Mouse (Mus musculus): ENCODE data around the gene Nox4.

Gene Nox4

DNA sequence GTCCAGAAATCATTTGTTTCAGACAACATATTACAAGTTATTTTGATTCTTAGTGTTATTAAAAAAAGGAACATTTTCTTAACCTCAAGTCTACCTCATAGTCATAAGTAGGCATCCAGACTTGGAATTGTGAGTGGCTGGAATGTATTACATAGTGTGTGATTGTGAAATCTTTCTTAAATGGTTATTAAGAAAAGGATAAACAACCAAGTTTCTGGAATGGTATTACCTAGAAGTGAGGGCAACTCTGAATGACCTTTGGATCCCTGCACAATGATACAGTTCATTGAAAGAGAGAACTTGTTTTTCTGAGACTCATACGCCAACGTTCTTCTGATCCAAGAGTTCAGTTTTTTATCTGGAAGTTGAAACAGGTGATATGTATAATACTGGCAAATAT lies 125.4 kb downstream of the Nox4 start:
- no peak for DNase-seq (ENCODE audit: low read depth, low spot score)

DNA sequence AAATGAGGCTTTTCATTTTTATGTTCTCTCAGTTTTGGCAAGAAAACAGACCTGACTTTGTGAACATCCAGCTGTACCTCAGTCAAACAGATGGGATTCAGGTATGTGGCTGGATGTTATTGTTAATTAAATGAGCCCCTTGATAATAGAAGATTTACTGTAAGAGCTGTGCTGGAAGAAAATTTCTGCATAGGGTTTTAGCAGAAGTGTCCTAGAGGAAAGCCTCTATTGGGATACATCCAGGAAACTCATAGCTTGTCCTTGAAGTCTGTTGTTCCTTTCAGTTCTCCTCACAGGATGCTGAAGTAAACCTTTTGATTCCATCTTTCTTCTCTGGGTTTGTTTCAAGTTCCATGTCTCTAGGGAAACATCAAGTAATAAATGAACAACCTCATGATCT lies 128.4 kb downstream of the Nox4 start:
- no peak for DNase-seq (ENCODE audit: low read depth, low spot score)

DNA sequence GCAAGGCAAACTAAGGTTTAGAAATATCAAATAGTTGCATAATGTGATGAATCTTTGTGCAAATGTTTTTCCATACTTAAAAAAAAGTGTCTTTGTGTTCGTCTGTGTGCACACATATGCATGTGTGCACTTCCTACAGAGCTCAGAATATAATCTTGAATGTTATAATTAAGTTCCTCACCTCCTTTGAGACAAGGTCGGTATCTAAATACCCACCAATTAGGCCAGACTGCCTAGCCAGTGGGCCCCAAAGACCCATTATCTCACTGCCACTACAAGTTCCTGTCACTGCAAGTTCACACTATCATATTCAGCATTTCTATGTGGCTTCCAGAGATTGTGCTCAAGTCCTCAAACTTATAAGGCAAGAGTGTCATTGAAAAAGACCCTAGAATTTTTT lies 129.0 kb downstream of the Nox4 start:
- DNase-seq (ENCODE audit: low read depth, low spot score) = no peak

DNA sequence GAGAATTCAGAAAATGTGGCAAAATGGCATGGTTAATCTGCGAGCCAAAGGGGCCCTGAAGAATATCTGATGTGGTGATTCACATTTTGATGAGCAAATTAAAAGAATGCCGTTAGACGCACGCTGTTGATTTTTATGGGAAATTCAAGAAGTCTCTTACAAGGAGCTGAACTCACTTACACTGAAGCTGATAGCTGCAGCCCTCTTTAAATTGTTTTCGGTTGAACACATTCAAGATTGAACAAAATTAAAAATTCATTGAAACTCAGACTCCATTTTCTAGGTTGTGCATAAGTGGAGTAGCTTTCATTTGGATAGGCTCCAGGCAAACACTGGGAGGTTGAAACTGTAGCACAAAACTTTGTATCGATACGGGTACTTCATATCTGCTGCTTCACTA lies 151.1 kb downstream of the Nox4 start:
- no peak for DNase-seq (ENCODE audit: low read depth, low spot score)

DNA sequence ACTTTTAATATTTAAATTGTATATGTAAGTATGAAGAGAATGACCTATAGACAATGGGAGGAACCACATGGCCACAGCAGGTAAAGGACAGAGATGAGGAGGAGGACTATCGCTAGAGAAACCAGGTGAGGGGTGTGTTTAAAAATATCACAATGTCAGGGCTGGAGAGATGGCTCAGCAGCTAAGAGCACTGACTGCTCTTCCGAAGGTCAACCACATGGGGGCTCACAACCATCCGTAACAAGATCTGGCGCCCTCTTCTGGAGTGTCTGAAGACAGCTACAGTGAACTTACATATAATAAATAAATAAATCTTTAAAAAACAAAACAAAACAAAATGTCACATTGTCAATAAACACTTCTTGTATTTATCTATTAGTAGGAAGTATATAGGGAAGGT lies 165.5 kb downstream of the Nox4 start:
- peak; percentile 10 for DNase-seq (ENCODE audit: low read depth, low spot score)

DNA sequence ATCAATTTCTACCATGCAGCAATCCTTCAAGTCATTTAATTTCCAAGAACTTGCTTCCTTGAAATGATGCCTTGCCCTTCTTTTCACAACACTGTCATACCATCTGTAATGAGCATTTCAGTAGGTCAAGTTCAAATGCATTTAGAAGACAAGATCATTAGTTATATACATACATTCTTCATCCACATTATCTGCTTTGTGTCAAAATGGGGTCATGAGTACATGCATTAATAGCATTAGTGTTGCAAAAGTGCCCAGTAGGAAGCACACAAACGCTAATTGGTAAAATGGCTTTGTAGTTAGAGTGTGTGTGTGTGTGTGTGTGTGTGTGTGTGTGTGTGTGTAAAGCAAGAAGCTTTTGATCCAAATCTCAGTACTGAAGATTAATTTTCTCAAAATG lies 167.4 kb downstream of the Nox4 start:
- no peak for DNase-seq (ENCODE audit: low read depth, low spot score)

All from brain, adult 2 months (tissue).